Mouse (Mus musculus) megakaryocyte, embryonic 14.5 days (primary cell): ENCODE results near the gene Hist3h2a. TPM values are rescaled to one million over a fixed set of nuclear protein-coding genes. Genes with fewer than 3 reads are reported as not detected.
A peak's percentile ranks its signal among the peaks of the same experiment; 100 is the strongest.

Experiments used
- H3K27me3 ChIP-seq: replicated peaks from 2 replicates; pipeline ENCODE3; 2012; ENCODE audit warnings: inconsistent platforms
- H3K36me3 ChIP-seq: replicated peaks from 2 replicates; pipeline ENCODE3; 2012; ENCODE audit warnings: low read length, inconsistent platforms, mixed read lengths
- H3K4me1 ChIP-seq: 2 replicates; pipeline ENCODE4 v1.6.1; 2012; ENCODE audit warnings: inconsistent platforms
- H3K4me3 ChIP-seq: replicated peaks from 2 replicates; pipeline ENCODE3; 2012; ENCODE audit warnings: moderate library complexity, mild to moderate bottlenecking, inconsistent platforms
- H3K9me3 ChIP-seq: 2 replicates; pipeline ENCODE4 v1.6.1; 2012; ENCODE audit warnings: inconsistent platforms
- FLI1 ChIP-seq: IDR thresholded peaks from 2 replicates; pipeline ENCODE4 v1.6.1; 2012; ENCODE audit warnings: low read length, inconsistent platforms, mixed read lengths
- GATA1 ChIP-seq: IDR thresholded peaks from 3 replicates; pipeline ENCODE4 v1.6.1; 2012; ENCODE audit warnings: mixed read lengths, low read length, inconsistent platforms, borderline replicate concordance
- polyA plus RNA-seq: library from polyadenylated mRNA; stranded (reverse); fragments of >175 nt; gene quantifications from 2 replicates; pipeline ENCODE4 v1.2.3, GENCODE M21; 2012; ENCODE audit warnings: low replicate concordance; ENCODE audit not compliant: insufficient read depth

Gene Hist3h2a
- polyA plus RNA-seq, 1 experiment = 16.9 TPM

DNA sequence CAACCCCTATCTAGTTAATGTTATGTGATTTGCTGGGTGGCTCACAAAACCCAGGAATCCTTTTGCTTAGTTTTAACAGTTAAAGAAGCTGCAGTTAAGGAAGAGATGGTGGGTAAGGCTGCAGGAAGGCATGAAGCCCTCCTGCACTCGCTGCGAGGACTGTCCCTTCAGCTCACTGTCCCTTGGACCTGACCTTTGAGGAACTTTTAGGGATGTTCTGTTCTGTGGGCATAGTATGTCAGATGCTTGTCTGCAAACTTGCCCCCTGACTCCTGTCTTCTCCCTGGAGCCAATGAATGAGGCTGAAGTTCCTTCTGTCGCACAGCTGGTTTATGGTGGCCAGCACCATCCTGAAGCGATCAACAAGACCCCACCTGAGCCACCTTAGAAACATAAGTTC lies 34.7 kb downstream of the Hist3h2a start:
- H3K4me1 ChIP-seq = peaks cover 84% of the 10 kb centered on the region
- H3K9me3 ChIP-seq = no peaks in the 10 kb centered on the region
- no peaks in the 10 kb centered on the region for H3K27me3 ChIP-seq
- H3K36me3 ChIP-seq = peaks cover 93% of the 10 kb centered on the region
- no peak for TF ChIP-seq GATA1
- no peak for TF ChIP-seq FLI1
- no peak overlapping the region for H3K4me3 ChIP-seq

GRCm38 (mm10) chr11:58990141-58990540 lies 35.7 kb downstream of the Hist3h2a start:
- TF ChIP-seq FLI1 (no peak), GATA1 (no peak)
- Histone ChIP-seq H3K4me1 (peaks cover 84% of the 10 kb centered on the region), H3K9me3 (no peaks in the 10 kb centered on the region), H3K27me3 (peaks cover 2% of the 10 kb centered on the region), H3K36me3 (peaks cover 93% of the 10 kb centered on the region), H3K4me3 (no peak overlapping the region)

DNA sequence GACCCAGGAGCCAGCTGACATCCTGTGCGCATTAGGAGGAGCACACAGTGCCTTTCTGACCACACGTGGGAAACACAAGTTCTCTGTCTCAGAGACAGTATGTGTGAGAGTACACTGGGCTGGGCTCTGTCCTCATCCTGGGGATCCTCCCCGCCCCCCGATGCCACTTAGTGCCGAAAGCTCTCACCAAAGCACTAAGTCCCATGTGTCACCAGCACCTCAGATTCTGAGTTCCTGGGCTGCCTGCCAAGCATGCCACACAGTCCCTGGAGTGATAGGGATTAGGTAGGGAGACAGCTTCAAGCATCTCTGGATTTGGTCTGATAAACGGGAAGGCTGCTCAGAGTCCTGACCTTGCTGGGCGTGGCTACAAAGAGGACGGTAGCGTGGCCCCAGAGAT lies 36.3 kb downstream of the Hist3h2a start:
- H3K27me3 ChIP-seq = peaks cover 2% of the 10 kb centered on the region
- TF ChIP-seq GATA1 = no peak
- no peak for TF ChIP-seq FLI1
- no peaks in the 10 kb centered on the region for H3K9me3 ChIP-seq
- no peak overlapping the region for H3K4me3 ChIP-seq
- H3K4me1 ChIP-seq = peaks cover 84% of the 10 kb centered on the region
- H3K36me3 ChIP-seq = peaks cover 91% of the 10 kb centered on the region

DNA sequence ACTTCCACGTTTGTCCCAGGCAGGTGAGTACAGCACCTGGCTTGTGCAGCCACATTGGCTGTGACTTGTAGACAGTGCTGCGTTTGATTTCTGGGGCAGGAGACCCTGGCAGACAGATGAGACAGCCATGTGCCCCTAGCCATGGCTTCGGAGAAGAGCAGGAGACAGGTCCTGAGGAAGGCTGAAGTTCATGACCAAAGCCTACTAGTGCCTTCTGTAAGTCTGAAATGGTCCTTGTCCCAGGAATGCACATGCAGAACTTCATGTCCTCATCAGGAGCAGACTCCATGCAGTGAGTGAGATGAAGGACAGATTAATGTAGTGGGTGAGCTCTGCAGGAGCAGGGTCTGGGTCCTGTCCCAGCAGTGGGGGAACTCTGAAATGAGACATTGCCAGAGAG lies 37.4 kb downstream of the Hist3h2a start:
- H3K4me1 ChIP-seq = peaks cover 84% of the 10 kb centered on the region

DNA sequence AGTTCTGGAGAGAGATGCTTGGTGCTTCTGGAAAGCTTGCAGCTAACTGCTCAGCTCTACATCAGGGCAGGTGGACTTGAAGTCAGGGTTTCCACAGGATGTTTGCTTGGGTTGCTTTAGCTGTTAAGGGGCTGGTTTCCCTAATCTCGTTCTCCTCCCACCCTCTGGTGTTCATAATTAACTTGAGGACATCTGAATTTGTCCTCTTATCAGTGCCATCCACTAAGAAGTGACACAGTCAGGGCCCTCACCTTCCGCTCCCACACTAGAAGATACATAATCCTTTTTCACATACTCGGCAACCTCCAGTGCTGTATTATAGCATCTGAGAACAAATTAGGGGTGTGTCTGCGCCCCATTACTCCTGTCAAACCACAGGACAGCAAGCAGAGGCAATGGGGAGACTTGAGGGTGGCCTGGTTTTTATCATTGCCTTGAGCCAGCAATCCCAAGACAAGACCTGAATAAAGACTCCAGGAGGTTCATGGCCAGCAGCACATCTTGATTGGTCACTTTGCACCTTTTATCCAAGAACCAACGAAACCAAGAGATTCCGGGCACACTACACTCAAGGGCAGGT lies 38.7 kb downstream of the Hist3h2a start:
- Histone ChIP-seq H3K4me1 (peaks cover 87% of the 10 kb centered on the region), H3K27me3 (peaks cover 3% of the 10 kb centered on the region), H3K9me3 (no peaks in the 10 kb centered on the region), H3K36me3 (peaks cover 84% of the 10 kb centered on the region), H3K4me3 (no peak overlapping the region)
- TF ChIP-seq FLI1 (no peak), GATA1 (no peak)

More for the DNA sequence above, 37.4 kb downstream of the Hist3h2a start:
- TF ChIP-seq GATA1 (no peak), FLI1 (no peak)
- Histone ChIP-seq H3K27me3 (peaks cover 3% of the 10 kb centered on the region), H3K4me3 (no peak overlapping the region), H3K36me3 (peaks cover 84% of the 10 kb centered on the region), H3K9me3 (no peaks in the 10 kb centered on the region)

DNA sequence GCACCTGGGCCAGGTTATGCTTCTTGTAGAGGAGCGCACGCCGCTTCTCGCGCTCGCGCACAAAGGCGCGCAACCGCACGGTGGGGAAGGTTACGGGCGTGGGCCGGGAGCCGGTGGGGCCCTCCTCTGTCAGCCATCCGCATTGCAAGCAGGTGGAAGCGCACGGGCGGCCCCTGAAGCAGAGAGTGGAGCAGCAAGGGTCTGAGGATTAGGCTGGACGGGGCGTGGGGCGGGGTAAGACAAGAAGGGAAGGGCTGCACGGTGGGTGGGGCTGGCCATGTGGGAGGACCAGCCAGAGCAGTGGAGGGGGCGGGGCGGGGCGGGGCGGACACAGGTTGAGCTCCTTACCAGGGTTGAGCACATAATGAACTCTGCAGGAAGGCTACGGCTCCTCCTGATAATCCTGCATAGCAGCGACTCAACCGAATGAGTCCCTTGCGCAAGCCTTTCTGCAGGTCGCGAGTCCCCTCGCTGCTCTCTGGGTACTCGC lies 39.9 kb downstream of the Hist3h2a start:
- Histone ChIP-seq H3K4me1 (peaks cover 87% of the 10 kb centered on the region), H3K9me3 (no peaks in the 10 kb centered on the region), H3K4me3 (peak overlapping the region; percentile 23), H3K36me3 (peaks cover 72% of the 10 kb centered on the region), H3K27me3 (peaks cover 3% of the 10 kb centered on the region)
- TF ChIP-seq GATA1 (no peak), FLI1 (no peak)

DNA sequence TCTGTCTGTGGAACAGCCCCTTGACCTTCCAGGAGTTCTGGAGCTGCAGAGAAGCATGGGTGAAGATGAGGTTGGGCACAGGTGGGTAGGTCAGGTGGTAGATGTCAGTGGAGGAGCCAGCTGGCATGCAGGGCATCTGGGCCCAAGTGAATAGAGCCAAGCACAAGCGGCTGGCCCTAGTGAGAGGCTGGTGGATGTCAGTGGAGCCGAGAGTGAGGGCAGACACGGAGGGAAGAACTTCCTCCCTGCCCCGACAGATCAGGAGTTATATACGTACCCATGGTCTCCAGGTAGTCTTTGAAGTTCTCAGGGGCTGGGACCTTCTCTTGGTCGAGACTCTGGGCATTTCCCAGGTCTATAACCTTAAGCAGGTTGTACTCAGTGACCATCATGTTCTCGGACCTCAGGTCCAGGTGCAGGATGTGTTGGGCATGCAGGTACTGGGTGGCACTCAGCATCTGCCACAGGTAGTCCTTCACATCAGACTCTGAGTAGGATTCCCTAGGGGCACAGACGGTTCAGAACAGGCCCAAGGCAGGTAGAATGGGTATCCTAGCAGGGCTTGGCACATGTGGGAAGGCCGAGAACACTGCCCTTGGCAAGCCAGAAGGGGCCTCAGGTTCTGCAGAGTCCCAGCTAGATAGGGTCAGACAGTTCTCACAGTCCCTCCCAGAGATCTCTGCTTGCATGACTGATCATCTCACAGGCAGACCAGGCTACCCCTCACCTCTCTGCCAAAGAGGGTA lies 40.7 kb downstream of the Hist3h2a start:
- TF ChIP-seq GATA1 (no peak), FLI1 (no peak)
- peaks cover 63% of the 10 kb centered on the region for H3K36me3 ChIP-seq
- no peaks in the 10 kb centered on the region for H3K9me3 ChIP-seq
- H3K27me3 ChIP-seq = peaks cover 8% of the 10 kb centered on the region
- peak overlapping the region; percentile 86 for H3K4me3 ChIP-seq
- peaks cover 87% of the 10 kb centered on the region for H3K4me1 ChIP-seq

- H3K4me1 ChIP-seq = peaks cover 84% of the 10 kb centered on the region
- peaks cover 56% of the 10 kb centered on the region for H3K36me3 ChIP-seq
- TF ChIP-seq FLI1 (no peak), GATA1 (peak; percentile 17; the same call in 1 of the 3 replicates)
- no peaks in the 10 kb centered on the region for H3K9me3 ChIP-seq
- H3K27me3 ChIP-seq = peaks cover 15% of the 10 kb centered on the region
- peak overlapping the region; percentile 86 for H3K4me3 ChIP-seq
Observed at GRCm38 (mm10) chr11:58995807-58996370, 41.4 kb downstream of the Hist3h2a start.

DNA sequence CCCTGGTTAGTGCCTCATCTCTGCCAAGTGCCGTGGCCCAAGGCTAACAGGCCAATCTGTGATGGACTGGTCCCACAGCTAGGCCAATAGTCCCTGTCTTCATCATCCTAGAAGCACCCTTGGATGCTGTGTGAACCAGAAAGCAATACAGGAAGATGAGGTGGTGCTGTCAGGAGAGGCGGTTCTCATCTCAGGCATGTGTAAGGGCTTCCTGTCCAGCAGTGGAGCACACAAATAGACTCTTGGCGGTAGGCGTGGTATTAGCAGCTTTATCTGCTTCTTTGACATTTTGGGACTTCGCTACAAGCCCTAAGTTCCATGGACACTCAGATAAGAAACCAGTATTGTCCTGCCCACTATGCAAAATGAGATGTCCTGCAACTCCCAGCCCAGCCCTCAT lies 43.1 kb downstream of the Hist3h2a start:
- TF ChIP-seq FLI1 = no peak
- TF ChIP-seq GATA1 = no peak
- Histone ChIP-seq H3K4me1 (peaks cover 81% of the 10 kb centered on the region), H3K36me3 (peaks cover 44% of the 10 kb centered on the region), H3K9me3 (no peaks in the 10 kb centered on the region), H3K4me3 (no peak overlapping the region), H3K27me3 (peaks cover 28% of the 10 kb centered on the region)

- Histone ChIP-seq H3K9me3 (no peaks in the 10 kb centered on the region), H3K4me1 (peaks cover 67% of the 10 kb centered on the region), H3K4me3 (peak overlapping the region; percentile 76), H3K27me3 (peaks cover 33% of the 10 kb centered on the region), H3K36me3 (peaks cover 31% of the 10 kb centered on the region)
- TF ChIP-seq FLI1 (no peak), GATA1 (no peak)
Observed at GRCm38 (mm10) chr11:58999158-58999557, 44.7 kb downstream of the Hist3h2a start.
